Mouse (Mus musculus) heart, embryonic 16.5 days (tissue): ENCODE measurements around the gene Ptp4a2. TPM values are rescaled to one million over a fixed set of nuclear protein-coding genes. Genes with fewer than 3 reads are reported as not detected.
"Not testable (repeated sequence)": the region's sequence is repeated elsewhere in the genome, so short reads cannot be mapped to it uniquely, and the experiment has no call there.

ENCODE experiments used
- ATAC-seq: fragments of 200-750 bp; cut with Nextera tagmentation; replicated peaks from 2 replicates; pipeline ENCODE4 v1.8.0; 2017; ENCODE audit warnings: moderate number of reproducible peaks; ENCODE audit not compliant: insufficient read depth, low FRiP score; ENCODE audit errors: extremely low read depth
- H3K27ac ChIP-seq: fragments of 300-500 bp; sonication (generic); 2 replicates; pipeline ENCODE4 v1.5.1; 2014; ENCODE audit warnings: mild to moderate bottlenecking, low read length, control low read depth, moderate library complexity
- H3K27me3 ChIP-seq: fragments of 300-500 bp; sonication (generic); 2 replicates; pipeline ENCODE4 v1.6.1; 2014; ENCODE audit warnings: low read length, mixed read lengths; ENCODE audit not compliant: control insufficient read depth, insufficient read depth
- H3K36me3 ChIP-seq: fragments of 300-500 bp; sonication (generic); 2 replicates; pipeline ENCODE4 v1.6.1; 2014; ENCODE audit not compliant: control insufficient read depth, insufficient read depth
- H3K4me1 ChIP-seq: fragments of 300-500 bp; sonication (generic); 2 replicates; pipeline ENCODE4 v1.6.1; 2014; ENCODE audit warnings: low read length, mixed read lengths; ENCODE audit not compliant: control insufficient read depth, insufficient read depth
- H3K4me2 ChIP-seq: fragments of 300-500 bp; sonication (generic); 2 replicates; pipeline ENCODE4 v1.6.1; 2014; ENCODE audit warnings: low read depth, mild to moderate bottlenecking, control low read depth, low read length
- H3K4me3 ChIP-seq: fragments of 300-500 bp; sonication (generic); 2 replicates; pipeline ENCODE4 v1.5.1; 2014; ENCODE audit warnings: mild to moderate bottlenecking, control low read depth, low read length
- H3K9ac ChIP-seq: fragments of 300-500 bp; sonication (generic); 2 replicates; pipeline ENCODE4 v1.6.1; 2014; ENCODE audit warnings: low read length, control low read depth
- H3K9me3 ChIP-seq: fragments of 300-500 bp; sonication (generic); replicated peaks from 2 replicates; pipeline ENCODE4 v1.6.1; 2016; ENCODE audit warnings: low read length; ENCODE audit not compliant: control insufficient read depth
- WGBS: fragments of 180-500 bp; shearing (Covaris S2); extraction: QIAGEN DNeasy Blood & Tissue Kit; methylation state at CpG from one replicate; pipeline ENCODE4 v1.1.7; 2014; 5-methylcytosine and 5-hydroxymethylcytosine counted together
- polyA plus RNA-seq: library from polyadenylated mRNA; unstranded; fragments of >200 nt; fragmentation: Nextera tagmentation; extraction: Ambion mirVana; gene quantifications from 2 replicates; pipeline ENCODE4 v1.2.1, GENCODE M21; 2015

Ptp4a2 gene
- polyA plus RNA-seq, 1 experiment from 2014 or later: 352 TPM

- WGBS: 69% methylated on average over 7 of the region's 7 CpGs
- Histone ChIP-seq H3K4me1 (peaks cover 31% of the 10 kb centered on the region), H3K27ac (no peak overlapping the region), H3K4me3 (no peak overlapping the region), H3K9ac (no peak overlapping the region), H3K9me3 (no peaks in the 10 kb centered on the region), H3K4me2 (no peak overlapping the region), H3K36me3 (no peaks in the 10 kb centered on the region), H3K27me3 (no peaks in the 10 kb centered on the region)
- no peak for ATAC-seq
These were observed 69.6 kb downstream of the Ptp4a2 start for GRCm38 (mm10) chr4:129880615-129881014.

- no peak for ATAC-seq
- Histone ChIP-seq H3K4me3 (no peak overlapping the region), H3K9me3 (no peaks in the 10 kb centered on the region), H3K27ac (peak overlapping the region; percentile 87), H3K4me1 (peaks cover 30% of the 10 kb centered on the region), H3K9ac (0 out of 2 replicates have a peak overlapping the region, but pooled peaks have one; percentile 30), H3K4me2 (no peak overlapping the region), H3K27me3 (no peaks in the 10 kb centered on the region), H3K36me3 (no peaks in the 10 kb centered on the region)
- whole genome bisulfite sequencing: 13% methylated on average over 3 of the region's 3 CpGs
These were observed 70.6 kb downstream of the Ptp4a2 start for GRCm38 (mm10) chr4:129881661-129882060.

GRCm38 (mm10) chr4:129882555-129883293 lies 71.7 kb downstream of the Ptp4a2 start:
- no peaks in the 10 kb centered on the region for H3K27me3 ChIP-seq
- no peaks in the 10 kb centered on the region for H3K36me3 ChIP-seq
- peak overlapping the region; percentile 21 for H3K4me3 ChIP-seq
- H3K4me1 ChIP-seq: peaks cover 21% of the 10 kb centered on the region
- peak; percentile 85 for ATAC-seq
- H3K27ac ChIP-seq: peak overlapping the region; percentile 87
- no peaks in the 10 kb centered on the region for H3K9me3 ChIP-seq
- WGBS: 29% methylated on average over 11 of the region's 11 CpGs
- peak overlapping the region; percentile 50 for H3K4me2 ChIP-seq
- peak overlapping the region; percentile 63 for H3K9ac ChIP-seq

GRCm38 (mm10) chr4:129884041-129884930 lies 73.3 kb downstream of the Ptp4a2 start:
- no peaks in the 10 kb centered on the region for H3K36me3 ChIP-seq
- no peaks in the 10 kb centered on the region for H3K27me3 ChIP-seq
- no peak for ATAC-seq
- H3K4me3 ChIP-seq: no peak overlapping the region
- peaks cover 19% of the 10 kb centered on the region for H3K4me1 ChIP-seq
- H3K9ac ChIP-seq: no peak overlapping the region
- H3K27ac ChIP-seq: no peak overlapping the region
- WGBS: 75% methylated on average over 12 of the region's 12 CpGs
- H3K9me3 ChIP-seq: no peaks in the 10 kb centered on the region
- no peak overlapping the region for H3K4me2 ChIP-seq

- H3K9me3 ChIP-seq: no peaks in the 10 kb centered on the region
- no peak overlapping the region for H3K9ac ChIP-seq
- no peaks in the 10 kb centered on the region for H3K4me1 ChIP-seq
- no peaks in the 10 kb centered on the region for H3K27me3 ChIP-seq
- no peak overlapping the region for H3K4me3 ChIP-seq
- WGBS: 80% methylated on average over 10 of the region's 10 CpGs
- no peaks in the 10 kb centered on the region for H3K36me3 ChIP-seq
- no peak overlapping the region for H3K4me2 ChIP-seq
- no peak overlapping the region for H3K27ac ChIP-seq
- no peak for ATAC-seq
These were observed 78.6 kb downstream of the Ptp4a2 start for GRCm38 (mm10) chr4:129889661-129890060.

GRCm38 (mm10) chr4:129890094-129890493 lies 79.1 kb downstream of the Ptp4a2 start:
- Histone ChIP-seq H3K4me3 (no peak overlapping the region), H3K27me3 (no peaks in the 10 kb centered on the region), H3K36me3 (no peaks in the 10 kb centered on the region), H3K9me3 (no peaks in the 10 kb centered on the region), H3K27ac (no peak overlapping the region), H3K4me2 (no peak overlapping the region), H3K9ac (no peak overlapping the region), H3K4me1 (no peaks in the 10 kb centered on the region)
- 80% methylated on average over 7 of the region's 7 CpGs for WGBS
- no peak for ATAC-seq

GRCm38 (mm10) chr4:129894861-129895260 lies 83.8 kb downstream of the Ptp4a2 start:
- H3K4me3 ChIP-seq: no peak overlapping the region
- H3K9me3 ChIP-seq: no peaks in the 10 kb centered on the region
- H3K27ac ChIP-seq: no peak overlapping the region
- no peak overlapping the region for H3K9ac ChIP-seq
- H3K36me3 ChIP-seq: no peaks in the 10 kb centered on the region
- H3K4me2 ChIP-seq: no peak overlapping the region
- WGBS: 88% methylated on average over 3 of the region's 3 CpGs
- no peak for ATAC-seq
- no peaks in the 10 kb centered on the region for H3K4me1 ChIP-seq
- H3K27me3 ChIP-seq: no peaks in the 10 kb centered on the region

- H3K36me3 ChIP-seq, H3K27ac ChIP-seq, H3K9me3 ChIP-seq, ATAC-seq, H3K9ac ChIP-seq, H3K27me3 ChIP-seq, H3K4me3 ChIP-seq, H3K4me2 ChIP-seq: not testable (repeated sequence)
- peaks cover 14% of the 10 kb centered on the region; the same call in 1 of the 2 replicates for H3K4me1 ChIP-seq
- 94% methylated on average over 18 of the region's 18 CpGs for whole genome bisulfite sequencing
These were observed 87.8 kb downstream of the Ptp4a2 start for GRCm38 (mm10) chr4:129898815-129899214.
